Mouse (Mus musculus) intestine, postnatal 0 days (tissue): Measurements from ENCODE around the gene Adprh. TPM values are rescaled to one million over a fixed set of nuclear protein-coding genes. Genes with fewer than 3 reads are reported as not detected.
A peak's percentile ranks its signal among the peaks of the same experiment; 100 is the strongest.
"Not testable (repeated sequence)": the region's sequence is repeated elsewhere in the genome, so short reads cannot be mapped to it uniquely, and the experiment has no call there.

ENCODE experiments used
- ATAC-seq: fragments of 200-750 bp; cut with Nextera tagmentation; 2 replicates; pipeline ENCODE4 v1.8.0; 2017; ENCODE audit warnings: mild to moderate bottlenecking, moderate TSS enrichment, moderate library complexity
- H3K27ac ChIP-seq: fragments of 300-500 bp; sonication (generic); 2 replicates; pipeline ENCODE4 v1.5.1; 2014; ENCODE audit warnings: mild to moderate bottlenecking, low read depth, low read length, moderate library complexity
- H3K27me3 ChIP-seq: fragments of 300-500 bp; sonication (generic); replicated peaks from 2 replicates; pipeline ENCODE4 v1.6.1; 2014; ENCODE audit warnings: low read length, mixed read lengths; ENCODE audit not compliant: control insufficient read depth, insufficient read depth
- H3K36me3 ChIP-seq: fragments of 300-500 bp; sonication (generic); 2 replicates; pipeline ENCODE4 v1.6.1; 2014; ENCODE audit warnings: mild to moderate bottlenecking, moderate library complexity; ENCODE audit not compliant: control insufficient read depth, insufficient read depth
- H3K4me1 ChIP-seq: fragments of 300-500 bp; sonication (generic); replicated peaks from 2 replicates; pipeline ENCODE4 v1.6.1; 2014; ENCODE audit warnings: antibody characterized with exemption, low read length, mixed read lengths; ENCODE audit not compliant: control insufficient read depth, insufficient read depth
- H3K4me2 ChIP-seq: fragments of 300-500 bp; sonication (generic); replicated peaks from 2 replicates; pipeline ENCODE4 v1.6.1; 2014; ENCODE audit warnings: low read depth, mild to moderate bottlenecking, moderate library complexity
- H3K4me3 ChIP-seq: fragments of 300-500 bp; sonication (generic); 2 replicates; pipeline ENCODE4 v1.5.1; 2014; ENCODE audit warnings: low read depth, low read length
- H3K9ac ChIP-seq: fragments of 300-500 bp; sonication (generic); 2 replicates; pipeline ENCODE4 v1.6.1; 2014; ENCODE audit warnings: mild to moderate bottlenecking, low read depth, low read length
- H3K9me3 ChIP-seq: fragments of 300-500 bp; sonication (generic); 2 replicates; pipeline ENCODE4 v1.6.1; 2016; ENCODE audit warnings: mixed run types; ENCODE audit not compliant: control insufficient read depth
- CTCF ChIP-seq: sonication (generic); IDR thresholded peaks from 2 replicates; pipeline ENCODE4 v1.5.1; 2016; ENCODE audit warnings: low read depth, mild to moderate bottlenecking, control low read depth, antibody characterized with exemption, moderate library complexity
- WGBS: fragments of 180-500 bp; shearing (Covaris S2); extraction: QIAGEN DNeasy Blood & Tissue Kit; methylation state at CpG from one replicate; pipeline ENCODE4 v1.1.7; 2014; 5-methylcytosine and 5-hydroxymethylcytosine counted together
- polyA plus RNA-seq: library from polyadenylated mRNA; unstranded; fragments of >200 nt; fragmentation: Nextera tagmentation; extraction: Ambion mirVana; gene quantifications from 2 replicates; pipeline ENCODE4 v1.2.1, GENCODE M21; 2015

Gene Adprh
- polyA plus RNA-seq, 1 experiment from 2014 or later, result 58.8 TPM

- no peaks in the 10 kb centered on the region for H3K9me3 ChIP-seq
- WGBS, result 16% methylated on average over 32 of the region's 32 CpGs
- H3K4me2 ChIP-seq, result peak overlapping the region; percentile 71
- ATAC-seq, result peak; percentile 50
- no peak overlapping the region for H3K9ac ChIP-seq
- H3K36me3 ChIP-seq, result no peaks in the 10 kb centered on the region
- peak; percentile 72 for TF ChIP-seq CTCF
- peak overlapping the region; percentile 36 for H3K4me3 ChIP-seq
- no peaks in the 10 kb centered on the region for H3K4me1 ChIP-seq
- H3K27ac ChIP-seq, result no peak overlapping the region
- no peaks in the 10 kb centered on the region; the same call in 1 of the 2 replicates for H3K27me3 ChIP-seq
Measured at GRCm38 (mm10) chr16:38482780-38483562, 30.5 kb upstream of the Adprh start.

GRCm38 (mm10) chr16:38481327-38481726 is 28.8 kb upstream of the Adprh start:
- H3K4me2 ChIP-seq, result no peak overlapping the region
- no peak for ATAC-seq
- WGBS, result 61% methylated on average over 4 of the region's 4 CpGs
- H3K27ac ChIP-seq, result no peak overlapping the region
- no peak overlapping the region for H3K4me3 ChIP-seq
- H3K9ac ChIP-seq, result no peak overlapping the region
- no peaks in the 10 kb centered on the region for H3K36me3 ChIP-seq
- TF ChIP-seq CTCF, result no peak
- H3K9me3 ChIP-seq, result no peaks in the 10 kb centered on the region
- H3K4me1 ChIP-seq, result no peaks in the 10 kb centered on the region
- no peaks in the 10 kb centered on the region; the same call in 1 of the 2 replicates for H3K27me3 ChIP-seq

- no peaks in the 10 kb centered on the region; the same call in 1 of the 2 replicates for H3K27me3 ChIP-seq
- H3K4me3 ChIP-seq, result no peak overlapping the region
- H3K9ac ChIP-seq, result no peak overlapping the region
- ATAC-seq, result no peak
- H3K9me3 ChIP-seq, result no peaks in the 10 kb centered on the region
- WGBS, result 95% methylated on average over 3 of the region's 3 CpGs
- no peak overlapping the region for H3K27ac ChIP-seq
- H3K36me3 ChIP-seq, result no peaks in the 10 kb centered on the region
- H3K4me2 ChIP-seq, result no peak overlapping the region
- no peak for TF ChIP-seq CTCF
- no peaks in the 10 kb centered on the region for H3K4me1 ChIP-seq
Measured at GRCm38 (mm10) chr16:38478296-38478695, 25.8 kb upstream of the Adprh start.

DNA sequence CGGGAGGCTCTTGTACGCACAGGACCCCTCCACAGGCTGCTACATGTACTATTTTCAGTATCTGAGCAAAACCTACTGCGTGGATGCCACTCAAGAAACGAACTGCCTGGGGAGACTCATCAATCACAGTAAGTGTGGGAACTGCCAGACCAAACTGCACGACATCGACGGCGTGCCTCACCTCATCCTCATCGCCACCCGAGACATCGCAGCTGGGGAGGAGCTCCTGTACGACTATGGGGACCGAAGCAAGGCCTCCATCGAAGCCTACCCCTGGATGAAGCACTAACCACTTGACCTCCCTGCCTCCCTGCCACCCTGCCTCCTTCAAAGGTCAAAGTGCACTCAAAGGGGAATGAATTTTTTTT is 24.7 kb upstream of the Adprh start:
- not testable (repeated sequence) for H3K27me3 ChIP-seq, H3K36me3 ChIP-seq, H3K9me3 ChIP-seq, H3K27ac ChIP-seq, H3K4me1 ChIP-seq, ATAC-seq
- Histone ChIP-seq H3K4me2 (peak overlapping the region; percentile 79), H3K4me3 (peak overlapping the region; percentile 40), H3K9ac (0 out of 2 replicates have a peak overlapping the region, but pooled peaks have one; percentile 2)
- 50% methylated on average over 14 of the region's 14 CpGs for WGBS

- no peak overlapping the region for H3K27ac ChIP-seq
- H3K9ac ChIP-seq, result 0 out of 2 replicates have a peak overlapping the region, but pooled peaks have one; percentile 31
- H3K36me3 ChIP-seq, result no peaks in the 10 kb centered on the region
- 9% methylated on average over 34 of the region's 34 CpGs for WGBS
- H3K4me2 ChIP-seq, result peak overlapping the region; percentile 79
- H3K27me3 ChIP-seq, result no peaks in the 10 kb centered on the region
- 0 out of 2 replicates have a peak, but pooled peaks have one; percentile 16 for ATAC-seq
- H3K4me1 ChIP-seq, result no peaks in the 10 kb centered on the region
- TF ChIP-seq CTCF, result no peak
- no peaks in the 10 kb centered on the region for H3K9me3 ChIP-seq
- H3K4me3 ChIP-seq, result peak overlapping the region; percentile 40
Measured at GRCm38 (mm10) chr16:38476312-38477240, 24.1 kb upstream of the Adprh start.

DNA sequence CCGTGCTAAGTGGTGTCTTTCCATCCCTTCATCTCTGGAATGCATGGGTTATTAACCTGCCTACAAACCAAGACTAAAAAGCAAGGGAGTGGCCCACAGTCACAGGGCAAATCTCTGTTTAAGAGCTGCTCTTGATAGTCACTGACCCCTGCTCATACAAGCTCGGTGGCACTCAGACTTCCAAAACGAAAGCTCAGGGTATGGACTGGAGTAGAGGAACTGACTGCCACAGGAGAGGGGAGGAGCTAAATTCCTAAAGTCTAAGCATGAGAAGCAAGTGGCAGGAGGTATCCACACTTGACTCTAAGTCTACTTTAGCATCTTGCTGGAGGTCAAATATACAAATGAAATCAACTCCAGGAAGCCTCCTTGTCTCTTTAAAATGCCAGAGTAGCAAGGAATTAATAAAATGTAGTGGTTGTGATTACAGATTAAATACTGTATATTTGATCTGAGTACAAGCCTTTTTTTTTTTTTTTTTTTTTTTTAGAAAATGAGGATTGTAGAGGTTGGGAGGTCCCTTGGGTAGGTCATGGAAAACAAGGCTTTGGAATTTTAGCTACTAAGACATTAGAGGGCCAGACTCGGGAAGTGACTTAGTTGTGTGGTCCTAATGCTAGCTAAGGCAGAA is 23.3 kb upstream of the Adprh start:
- ATAC-seq, result no peak
- peak overlapping the region; percentile 79 for H3K4me2 ChIP-seq
- H3K4me3 ChIP-seq, result no peak overlapping the region
- H3K27me3 ChIP-seq, result no peaks in the 10 kb centered on the region
- no peaks in the 10 kb centered on the region for H3K9me3 ChIP-seq
- no peaks in the 10 kb centered on the region for H3K36me3 ChIP-seq
- H3K9ac ChIP-seq, result no peak overlapping the region
- no peak for TF ChIP-seq CTCF
- no peaks in the 10 kb centered on the region for H3K4me1 ChIP-seq
- WGBS, result 52% methylated on average over 4 of the region's 4 CpGs
- H3K27ac ChIP-seq, result no peak overlapping the region
